Mouse (Mus musculus) forebrain, embryonic 10.5 days (tissue): ENCODE results near the gene Zfp810. TPM values are rescaled to one million over a fixed set of nuclear protein-coding genes. Genes with fewer than 3 reads are reported as not detected.
"Not testable (repeated sequence)": the region's sequence is repeated elsewhere in the genome, so short reads cannot be mapped to it uniquely, and the experiment has no call there.

Experiments used
- DNase-seq: peaks from one replicate; pipeline ENCODE4 v3.0.0-alpha.2; 2017; ENCODE audit warnings: low spot score; ENCODE audit errors: extremely low spot score
- H3K27ac ChIP-seq: fragments of 300-500 bp; sonication (generic); 2 replicates; pipeline ENCODE4 v1.5.1; 2016; ENCODE audit warnings: mild to moderate bottlenecking
- H3K27me3 ChIP-seq: fragments of 300-500 bp; sonication (generic); 2 replicates; pipeline ENCODE4 v1.6.1; 2016; ENCODE audit warnings: mild to moderate bottlenecking; ENCODE audit not compliant: poor library complexity, severe bottlenecking
- H3K36me3 ChIP-seq: fragments of 300-500 bp; sonication (generic); replicated peaks from 2 replicates; pipeline ENCODE4 v1.6.1; 2016; ENCODE audit warnings: mild to moderate bottlenecking, moderate library complexity
- H3K4me1 ChIP-seq: fragments of 300-500 bp; sonication (generic); 2 replicates; pipeline ENCODE4 v1.6.1; 2016
- H3K4me3 ChIP-seq: fragments of 300-500 bp; sonication (generic); 2 replicates; pipeline ENCODE4 v1.5.1; 2016; ENCODE audit warnings: mild to moderate bottlenecking, moderate library complexity
- H3K9me3 ChIP-seq: fragments of 300-500 bp; sonication (generic); 2 replicates; pipeline ENCODE4 v1.6.1; 2016; ENCODE audit warnings: mild to moderate bottlenecking, moderate library complexity
- WGBS: fragments of 180-500 bp; shearing (Covaris S2); methylation state at CpG from one replicate; pipeline ENCODE4 v1.1.7; 2016; 5-methylcytosine and 5-hydroxymethylcytosine counted together
- polyA plus RNA-seq: library from polyadenylated mRNA; unstranded; fragments of >200 nt; fragmentation: Nextera tagmentation; extraction: Ambion mirVana; gene quantifications from 2 replicates; pipeline ENCODE4 v1.2.1, GENCODE M21; 2016

The Zfp810 gene
- polyA plus RNA-seq, result 22.9 and 23.5 TPM in 2 replicates

GRCm38 (mm10) chr9:22307156-22307919, at the start of gene Zfp810:
Gene Zfp810, minus strand, starts transcription at chr9:22307648.
- peaks cover 31% of the 10 kb centered on the region for H3K36me3 ChIP-seq
- H3K9me3 ChIP-seq, result peaks cover 18% of the 10 kb centered on the region
- peak; percentile 96 for DNase-seq
- under 1% methylated on average over 56 of the region's 56 CpGs for WGBS
- H3K27me3 ChIP-seq, result no peaks in the 10 kb centered on the region
- peaks cover 12% of the 10 kb centered on the region for H3K4me1 ChIP-seq
- H3K27ac ChIP-seq, result peak within 1 kb of the TSS; percentile 99
- H3K4me3 ChIP-seq, result peak within 1 kb of the TSS; percentile 98

GRCm38 (mm10) chr9:22355919-22356318, 48.5 kb upstream of the Zfp810 start:
- DNase-seq, result no peak
- no peak overlapping the region for H3K4me3 ChIP-seq
- H3K4me1 ChIP-seq, result no peaks in the 10 kb centered on the region
- no peaks in the 10 kb centered on the region for H3K9me3 ChIP-seq
- no peak overlapping the region for H3K27ac ChIP-seq
- 96% methylated on average over 3 of the region's 3 CpGs for WGBS
- H3K27me3 ChIP-seq, result no peaks in the 10 kb centered on the region
- H3K36me3 ChIP-seq, result peaks cover 99% of the 10 kb centered on the region

DNA sequence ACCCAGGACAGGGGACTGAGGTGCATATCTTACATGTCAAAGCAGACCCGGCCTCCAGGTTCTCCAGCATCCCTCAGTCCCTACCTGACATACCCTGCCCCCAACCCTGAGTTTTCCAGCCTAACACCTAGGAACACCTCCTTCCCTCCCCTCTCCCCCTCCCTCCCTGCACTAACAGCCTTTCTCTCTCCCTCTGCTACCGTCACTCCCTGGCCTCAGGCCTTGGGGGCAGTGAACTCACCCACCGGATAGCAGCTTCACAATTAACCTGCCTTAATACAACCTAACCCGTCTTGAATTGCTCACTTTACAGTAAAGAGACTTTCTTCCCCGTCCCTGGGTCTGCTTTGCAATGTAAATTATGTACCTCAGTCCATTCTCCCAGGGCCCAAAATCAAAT, 46.5 kb upstream of the Zfp810 start:
- H3K9me3 ChIP-seq, result no peaks in the 10 kb centered on the region
- H3K27ac ChIP-seq, result no peak overlapping the region
- no peak overlapping the region for H3K4me3 ChIP-seq
- DNase-seq, result no peak
- WGBS, result 68% methylated on average over 5 of the region's 5 CpGs
- H3K27me3 ChIP-seq, result no peaks in the 10 kb centered on the region
- no peaks in the 10 kb centered on the region for H3K4me1 ChIP-seq
- H3K36me3 ChIP-seq, result peaks cover 95% of the 10 kb centered on the region

DNA sequence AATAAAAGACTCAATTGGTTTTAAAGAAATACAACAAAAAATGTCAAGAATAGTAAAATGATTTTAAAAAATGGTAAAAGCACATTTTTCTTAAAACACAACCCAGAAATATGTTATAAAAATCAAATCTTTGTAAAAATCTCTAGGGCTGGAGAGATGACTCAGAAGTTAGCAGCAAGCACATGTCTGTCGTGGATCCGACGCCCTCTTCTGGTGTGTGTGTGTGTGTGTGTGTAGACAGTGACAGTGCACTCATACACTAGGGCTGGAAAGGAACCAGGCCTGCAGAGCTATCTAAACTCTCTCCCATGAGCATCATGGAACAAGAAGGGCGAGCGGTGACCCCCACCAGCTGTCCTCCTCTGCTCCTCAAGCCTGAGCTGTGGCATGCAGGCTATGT, 46.0 kb upstream of the Zfp810 start:
- H3K27ac ChIP-seq, result no peak overlapping the region
- H3K4me3 ChIP-seq, result no peak overlapping the region
- no peaks in the 10 kb centered on the region for H3K27me3 ChIP-seq
- no peaks in the 10 kb centered on the region for H3K4me1 ChIP-seq
- H3K36me3 ChIP-seq, result peaks cover 95% of the 10 kb centered on the region
- no peaks in the 10 kb centered on the region for H3K9me3 ChIP-seq
- 85% methylated on average over 5 of the region's 5 CpGs for WGBS
- DNase-seq, result no peak

DNA sequence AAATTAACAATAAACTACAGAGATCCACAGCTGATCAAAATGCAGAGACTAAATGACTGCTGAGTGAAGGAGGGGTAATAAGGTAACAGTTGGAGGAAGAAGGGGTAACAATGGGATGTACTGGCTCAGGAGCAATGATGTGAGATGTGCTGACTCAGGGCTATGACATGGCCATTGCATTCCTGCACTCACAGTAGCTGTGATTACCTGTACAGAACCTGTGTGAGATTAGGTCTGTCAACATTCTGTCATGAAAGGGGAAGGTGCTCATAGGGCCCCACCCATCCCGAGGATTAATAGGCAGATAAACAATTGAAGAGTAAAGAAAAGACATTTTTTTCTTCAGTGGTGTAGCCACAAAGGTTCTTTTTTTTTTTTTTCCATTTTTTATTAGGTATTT, 32.9 kb upstream of the Zfp810 start:
- DNase-seq, result no peak
- Histone ChIP-seq H3K27ac (no peak overlapping the region), H3K9me3 (no peaks in the 10 kb centered on the region), H3K36me3 (peaks cover 90% of the 10 kb centered on the region), H3K4me3 (no peak overlapping the region), H3K4me1 (no peaks in the 10 kb centered on the region), H3K27me3 (no peaks in the 10 kb centered on the region)
- 86% methylated on average over 1 of the region's 1 CpGs for WGBS

- 97% methylated on average over 2 of the region's 2 CpGs for WGBS
- no peak for DNase-seq
- H3K4me1 ChIP-seq, result no peaks in the 10 kb centered on the region
- no peaks in the 10 kb centered on the region for H3K9me3 ChIP-seq
- H3K27me3 ChIP-seq, result no peaks in the 10 kb centered on the region
- H3K27ac ChIP-seq, result no peak overlapping the region
- H3K4me3 ChIP-seq, result no peak overlapping the region
- H3K36me3 ChIP-seq, result peaks cover 92% of the 10 kb centered on the region
These were observed 29.8 kb upstream of the Zfp810 start for GRCm38 (mm10) chr9:22337217-22337616.

DNA sequence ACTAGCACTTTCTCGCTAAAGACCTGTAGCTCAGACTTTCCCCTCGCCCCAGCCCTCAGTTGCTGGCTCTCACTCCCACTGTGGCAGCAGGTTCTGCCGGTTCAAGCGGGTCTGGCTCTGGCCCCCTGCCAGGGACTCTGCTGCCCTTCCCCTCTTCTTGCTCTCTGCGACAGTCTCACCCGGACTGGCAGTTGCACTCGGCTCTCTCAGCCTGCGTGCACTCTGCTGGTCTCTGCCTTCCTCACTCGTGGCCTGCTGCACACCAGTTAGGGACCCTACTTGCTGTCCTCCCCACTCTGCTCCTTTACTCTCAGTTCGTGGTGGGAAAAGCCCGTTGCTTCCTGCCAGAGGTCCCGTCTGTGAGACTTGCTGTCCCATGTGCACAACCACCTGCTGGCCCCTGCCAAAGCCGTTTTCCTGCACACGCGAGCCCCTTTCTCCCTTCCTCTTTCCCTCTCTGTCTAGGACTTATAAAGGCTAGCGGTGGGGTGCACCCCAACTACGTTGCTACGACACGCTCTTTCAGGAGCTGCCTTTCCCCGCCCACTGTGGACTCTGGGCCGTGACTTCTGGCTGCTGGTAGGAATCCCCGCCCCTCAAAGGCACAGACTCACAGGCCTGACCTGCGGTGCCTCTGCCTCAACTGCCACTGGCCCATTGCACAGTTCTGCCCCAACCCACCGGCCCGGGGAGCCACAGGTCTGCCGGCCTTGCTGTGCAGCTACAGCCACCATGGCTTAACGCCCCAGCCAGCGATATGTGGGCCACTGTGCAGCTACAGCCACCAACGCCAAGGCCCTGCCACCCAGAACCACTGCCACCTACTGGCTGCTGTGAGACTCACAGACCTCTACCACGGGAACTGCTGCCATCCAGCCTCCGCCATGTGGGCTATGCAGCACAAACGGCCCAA, 20.3 kb upstream of the Zfp810 start:
- Histone ChIP-seq H3K4me1 (peaks cover 18% of the 10 kb centered on the region), H3K27me3 (0 out of 2 replicates have a peak, but pooled peaks cover 9% of the 10 kb centered on the region), H3K27ac (peak overlapping the region; percentile 76), H3K9me3 (no peaks in the 10 kb centered on the region), H3K4me3 (peak overlapping the region; percentile 66), H3K36me3 (peaks cover 27% of the 10 kb centered on the region)
- DNase-seq, result peak; percentile 87
- whole genome bisulfite sequencing, result under 1% methylated on average over 32 of the region's 32 CpGs

DNA sequence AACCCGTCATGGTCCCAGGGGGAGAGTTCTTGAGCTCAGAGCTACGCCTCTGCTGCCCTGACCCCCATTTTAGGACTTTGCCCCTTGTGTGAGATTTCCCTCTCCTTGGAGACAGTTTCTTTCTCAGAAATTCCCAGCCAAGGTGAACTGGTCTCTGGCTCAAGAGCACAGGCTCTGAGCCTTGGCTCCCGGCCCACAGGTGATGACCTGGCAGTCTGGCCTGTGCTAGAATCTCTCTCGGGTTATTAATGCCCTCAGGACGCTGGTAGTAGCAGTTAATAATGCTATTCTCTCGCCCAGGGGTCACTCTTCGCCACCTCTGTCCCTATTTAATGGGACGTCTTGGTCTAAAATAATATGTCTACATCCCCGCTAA, 19.6 kb upstream of the Zfp810 start:
- WGBS, result 17% methylated on average over 9 of the region's 9 CpGs
- DNase-seq, result no peak
- H3K36me3 ChIP-seq, result peaks cover 21% of the 10 kb centered on the region
- H3K27me3 ChIP-seq, result 0 out of 2 replicates have a peak, but pooled peaks cover 9% of the 10 kb centered on the region
- peak overlapping the region; percentile 66 for H3K4me3 ChIP-seq
- H3K9me3 ChIP-seq, result no peaks in the 10 kb centered on the region
- peak overlapping the region; percentile 76; the same call in 1 of the 2 replicates for H3K27ac ChIP-seq
- peaks cover 18% of the 10 kb centered on the region for H3K4me1 ChIP-seq

DNA sequence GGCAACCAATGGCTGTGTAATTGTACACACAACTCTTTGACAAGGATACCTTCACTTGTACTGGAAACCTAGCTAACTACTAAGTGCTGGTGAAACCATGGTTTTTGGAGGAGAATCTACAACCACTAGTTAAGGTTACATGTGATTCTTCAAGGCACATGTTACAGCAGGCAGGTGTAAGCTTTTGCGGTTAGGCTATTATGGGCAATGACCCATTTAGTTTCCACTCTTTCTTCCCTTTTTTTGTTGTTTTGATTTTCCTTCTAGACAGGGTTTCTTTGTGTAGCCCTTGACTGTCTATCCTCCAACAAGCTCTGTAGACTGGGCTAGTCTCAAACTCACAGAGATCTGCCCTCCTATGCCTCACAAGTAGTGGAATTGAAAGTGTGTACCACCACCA, 17.1 kb upstream of the Zfp810 start:
- Histone ChIP-seq H3K27me3 (0 out of 2 replicates have a peak, but pooled peaks cover 9% of the 10 kb centered on the region), H3K4me1 (peaks cover 18% of the 10 kb centered on the region), H3K27ac (no peak overlapping the region), H3K36me3 (0 out of 2 replicates have a peak, but pooled peaks cover 4% of the 10 kb centered on the region), H3K9me3 (no peaks in the 10 kb centered on the region), H3K4me3 (no peak overlapping the region)
- WGBS, result 100% methylated on average over 1 of the region's 1 CpGs
- no peak for DNase-seq

- DNase-seq, result no peak
- Histone ChIP-seq H3K4me1 (peaks cover 10% of the 10 kb centered on the region), H3K27me3 (0 out of 2 replicates have a peak, but pooled peaks cover 9% of the 10 kb centered on the region), H3K4me3 (no peak overlapping the region), H3K27ac (no peak overlapping the region), H3K36me3 (no peaks in the 10 kb centered on the region), H3K9me3 (peaks cover 7% of the 10 kb centered on the region; the same call in 1 of the 2 replicates)
- WGBS, result 80% methylated on average over 8 of the region's 8 CpGs
These were observed 15.1 kb upstream of the Zfp810 start for GRCm38 (mm10) chr9:22322381-22323211.

- 88% methylated on average over 1 of the region's 1 CpGs for WGBS
- no peak overlapping the region for H3K27ac ChIP-seq
- no peak overlapping the region for H3K4me3 ChIP-seq
These were observed 11.7 kb upstream of the Zfp810 start for GRCm38 (mm10) chr9:22319109-22319508.

DNA sequence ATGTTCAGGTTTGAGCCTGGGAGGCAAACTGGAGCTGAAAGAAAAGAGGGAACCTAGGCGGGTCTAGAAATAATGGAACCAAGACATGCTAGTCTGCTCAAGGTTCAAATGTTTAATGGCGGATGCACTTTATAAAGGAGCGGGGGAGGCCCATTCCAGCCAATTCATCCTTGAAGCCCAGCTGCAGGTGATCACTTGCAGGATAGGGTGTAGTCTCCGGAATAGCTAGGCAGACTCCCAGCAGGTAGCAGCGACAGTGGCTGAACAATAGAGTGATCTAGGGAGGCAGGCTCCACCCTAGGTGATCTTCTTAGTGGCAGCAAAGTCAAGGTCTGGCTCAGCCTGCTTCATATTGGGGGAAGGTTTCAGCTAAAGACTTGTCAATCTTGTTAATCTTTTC, 8.6 kb upstream of the Zfp810 start:
- H3K27ac ChIP-seq, H3K4me3 ChIP-seq, DNase-seq, H3K4me1 ChIP-seq, H3K36me3 ChIP-seq, H3K27me3 ChIP-seq: not testable (repeated sequence)
- H3K9me3 ChIP-seq, result peaks cover 23% of the 10 kb centered on the region; the same call in 1 of the 2 replicates
- WGBS, result 66% methylated on average over 5 of the region's 5 CpGs

More at GRCm38 (mm10) chr9:22319109-22319508, 11.7 kb upstream of the Zfp810 start:
- Histone ChIP-seq H3K36me3 (no peaks in the 10 kb centered on the region), H3K9me3 (peaks cover 14% of the 10 kb centered on the region; the same call in 1 of the 2 replicates), H3K27me3 (no peaks in the 10 kb centered on the region), H3K4me1 (no peaks in the 10 kb centered on the region)
- no peak for DNase-seq
